Mouse (Mus musculus) testis, adult 2 months (tissue): ENCODE measurements around the gene Cacna1c.

Experiments used
- CTCF ChIP-seq: fragments of 200-500 bp; IDR thresholded peaks from 2 replicates; pipeline ENCODE4 v1.5.1; 2012; ENCODE audit warnings: low read depth, mild to moderate bottlenecking, inconsistent platforms, low read length, moderate library complexity; ENCODE audit not compliant: control insufficient read depth, insufficient read depth, insufficient replicate concordance
- POLR2A ChIP-seq: fragments of 200-500 bp; IDR thresholded peaks from 2 replicates; pipeline ENCODE4 v1.6.1; 2012; ENCODE audit warnings: low read depth, mild to moderate bottlenecking, inconsistent platforms, low read length, moderate library complexity; ENCODE audit not compliant: control insufficient read depth

GRCm38 (mm10) chr6:118994272-118995061 is 201.8 kb downstream of the Cacna1c start:
- no peak for TF ChIP-seq CTCF
- no peak for TF ChIP-seq POLR2A
